Mouse (Mus musculus): ENCODE data around the gene Rbm19. TPM values are rescaled to one million over a fixed set of nuclear protein-coding genes. Genes with fewer than 3 reads are reported as not detected.

Gene Rbm19
- polyA plus RNA-seq, 1 experiment from 2014 or later: 18.1 TPM

DNA sequence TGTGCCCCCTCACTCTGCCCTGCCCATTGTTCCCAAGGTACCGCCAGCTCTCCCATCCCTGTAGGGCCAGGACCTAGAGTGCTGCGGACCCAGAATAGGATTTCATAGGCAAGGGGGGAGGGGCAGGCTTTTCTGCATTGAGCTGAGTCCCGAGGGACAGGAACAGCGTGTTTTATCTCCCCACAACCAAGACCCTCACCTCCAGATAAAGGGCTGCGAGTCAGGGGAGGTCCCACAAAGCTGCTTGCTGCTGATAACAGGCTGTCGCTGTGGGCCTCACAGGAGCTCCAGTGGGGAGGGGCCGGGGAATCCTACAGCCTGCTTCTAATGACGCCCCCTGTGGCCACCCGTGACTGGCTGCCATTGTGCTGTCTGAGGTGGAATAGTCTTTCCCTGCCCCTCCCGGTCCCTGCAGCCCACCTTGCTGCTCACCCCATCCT, 20.0 kb downstream of the Rbm19 start:
- H3K36me3 ChIP-seq: peaks cover 31% of the 10 kb centered on the region
- no peaks in the 10 kb centered on the region for H3K9me3 ChIP-seq
- H3K27ac ChIP-seq: peak overlapping the region; percentile 67
- peaks cover 9% of the 10 kb centered on the region for H3K4me1 ChIP-seq (replicated peaks)
- no peak overlapping the region for H3K4me3 ChIP-seq
- peak overlapping the region; percentile 55 for H3K9ac ChIP-seq
- H3K4me2 ChIP-seq: no peak overlapping the region
- WGBS: 26% methylated on average over 10 of the region's 10 CpGs
- no peaks in the 10 kb centered on the region for H3K27me3 ChIP-seq
- ATAC-seq (ENCODE audit: low FRiP score): 0 out of 2 replicates have a peak, but pooled peaks have one; percentile 38

DNA sequence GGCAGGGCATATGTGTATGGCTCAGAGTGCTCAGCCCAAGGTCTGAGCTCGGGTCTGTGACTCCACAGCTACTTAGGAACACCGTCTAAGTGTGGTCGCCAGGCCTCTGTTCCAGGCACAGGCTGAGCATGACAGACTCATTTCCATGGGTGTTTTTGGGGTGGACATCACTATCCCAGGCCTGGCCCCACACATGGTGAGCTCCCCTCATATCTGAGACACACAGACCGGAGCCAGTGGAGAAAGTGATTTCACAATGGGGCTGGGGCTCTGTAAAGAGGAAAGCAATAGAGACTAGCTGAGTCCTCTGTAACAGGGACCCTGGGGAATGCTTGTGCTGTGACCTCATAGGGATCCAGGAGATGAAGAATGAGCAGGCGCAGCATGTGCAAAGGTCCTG, 20.8 kb downstream of the Rbm19 start:
- H3K36me3 ChIP-seq: peaks cover 33% of the 10 kb centered on the region
- H3K27me3 ChIP-seq: no peaks in the 10 kb centered on the region
- no peak overlapping the region for H3K9ac ChIP-seq
- WGBS: 99% methylated on average over 5 of the region's 5 CpGs
- no peak overlapping the region for H3K4me3 ChIP-seq
- peak overlapping the region; percentile 67 for H3K27ac ChIP-seq
- H3K4me1 ChIP-seq (replicated peaks): peaks cover 9% of the 10 kb centered on the region
- H3K4me2 ChIP-seq: no peak overlapping the region
- H3K9me3 ChIP-seq: no peaks in the 10 kb centered on the region
- no peak for ATAC-seq (ENCODE audit: low FRiP score)

DNA sequence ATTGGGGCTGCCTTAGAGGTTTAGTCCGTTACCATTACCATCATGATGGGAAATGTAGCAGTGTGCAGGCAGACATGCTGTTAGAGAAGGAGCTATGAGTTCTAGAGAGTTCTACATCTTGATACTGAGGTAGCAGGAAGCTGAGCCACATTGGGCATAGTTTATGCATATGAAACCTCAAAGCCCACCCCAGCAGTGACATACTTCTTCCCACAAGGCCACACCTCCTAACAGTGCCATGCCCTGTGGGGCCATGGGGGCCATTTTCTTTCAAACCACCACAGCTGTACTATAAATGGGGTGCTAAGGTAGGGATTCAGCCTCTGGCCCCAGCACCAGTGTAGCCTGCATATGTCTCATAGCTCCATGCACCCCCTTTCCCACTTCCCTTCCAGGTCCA, 21.6 kb downstream of the Rbm19 start:
- ATAC-seq (ENCODE audit: low FRiP score): no peak
- Histone ChIP-seq H3K27ac (no peak overlapping the region), H3K4me1 (replicated peaks) (peaks cover 9% of the 10 kb centered on the region), H3K27me3 (no peaks in the 10 kb centered on the region), H3K4me3 (no peak overlapping the region), H3K9me3 (no peaks in the 10 kb centered on the region), H3K36me3 (peaks cover 28% of the 10 kb centered on the region), H3K9ac (no peak overlapping the region), H3K4me2 (no peak overlapping the region)
- WGBS: 94% methylated on average over 1 of the region's 1 CpGs

DNA sequence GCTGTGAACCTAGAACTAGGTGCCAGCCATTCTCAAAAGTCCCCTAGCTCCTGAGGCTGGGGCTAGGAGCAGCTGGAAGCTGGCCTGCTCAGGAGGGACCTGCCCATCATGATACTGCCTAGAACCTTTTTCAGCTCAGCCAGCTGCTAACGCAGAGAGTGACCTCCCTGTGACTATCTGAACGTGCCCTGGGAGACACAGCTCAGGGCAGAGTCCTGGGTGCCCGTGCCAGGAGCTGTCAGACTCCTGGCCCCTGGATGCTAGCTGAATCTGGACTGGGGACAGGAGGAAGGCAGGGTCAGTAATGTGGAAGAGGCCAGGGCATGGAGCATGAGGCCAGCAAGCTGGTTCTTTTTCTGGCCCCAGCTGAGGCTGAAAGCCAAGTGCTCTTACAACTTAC, 22.1 kb downstream of the Rbm19 start:
- Histone ChIP-seq H3K36me3 (peaks cover 25% of the 10 kb centered on the region), H3K9ac (no peak overlapping the region), H3K9me3 (no peaks in the 10 kb centered on the region), H3K27me3 (no peaks in the 10 kb centered on the region), H3K27ac (no peak overlapping the region), H3K4me2 (no peak overlapping the region), H3K4me1 (replicated peaks) (peaks cover 9% of the 10 kb centered on the region), H3K4me3 (no peak overlapping the region)
- ATAC-seq (ENCODE audit: low FRiP score): no peak
- WGBS: 81% methylated on average over 3 of the region's 3 CpGs

- Histone ChIP-seq H3K4me2 (no peak overlapping the region), H3K36me3 (peaks cover 26% of the 10 kb centered on the region), H3K4me3 (no peak overlapping the region), H3K27me3 (no peaks in the 10 kb centered on the region), H3K4me1 (replicated peaks) (peaks cover 9% of the 10 kb centered on the region), H3K9ac (no peak overlapping the region), H3K9me3 (no peaks in the 10 kb centered on the region), H3K27ac (no peak overlapping the region)
- no peak for ATAC-seq (ENCODE audit: low FRiP score)
- WGBS: 66% methylated on average over 8 of the region's 8 CpGs
Measured at GRCm38 (mm10) chr5:120139224-120139623, 23.0 kb downstream of the Rbm19 start.

- Histone ChIP-seq H3K9me3 (no peaks in the 10 kb centered on the region), H3K4me1 (replicated peaks) (peaks cover 23% of the 10 kb centered on the region), H3K36me3 (peaks cover 29% of the 10 kb centered on the region), H3K4me2 (no peak overlapping the region), H3K27me3 (no peaks in the 10 kb centered on the region), H3K9ac (no peak overlapping the region), H3K4me3 (no peak overlapping the region), H3K27ac (no peak overlapping the region)
- WGBS: 58% methylated on average over 7 of the region's 7 CpGs
- no peak for ATAC-seq (ENCODE audit: low FRiP score)
Measured at GRCm38 (mm10) chr5:120143941-120144340, 27.7 kb downstream of the Rbm19 start.

DNA sequence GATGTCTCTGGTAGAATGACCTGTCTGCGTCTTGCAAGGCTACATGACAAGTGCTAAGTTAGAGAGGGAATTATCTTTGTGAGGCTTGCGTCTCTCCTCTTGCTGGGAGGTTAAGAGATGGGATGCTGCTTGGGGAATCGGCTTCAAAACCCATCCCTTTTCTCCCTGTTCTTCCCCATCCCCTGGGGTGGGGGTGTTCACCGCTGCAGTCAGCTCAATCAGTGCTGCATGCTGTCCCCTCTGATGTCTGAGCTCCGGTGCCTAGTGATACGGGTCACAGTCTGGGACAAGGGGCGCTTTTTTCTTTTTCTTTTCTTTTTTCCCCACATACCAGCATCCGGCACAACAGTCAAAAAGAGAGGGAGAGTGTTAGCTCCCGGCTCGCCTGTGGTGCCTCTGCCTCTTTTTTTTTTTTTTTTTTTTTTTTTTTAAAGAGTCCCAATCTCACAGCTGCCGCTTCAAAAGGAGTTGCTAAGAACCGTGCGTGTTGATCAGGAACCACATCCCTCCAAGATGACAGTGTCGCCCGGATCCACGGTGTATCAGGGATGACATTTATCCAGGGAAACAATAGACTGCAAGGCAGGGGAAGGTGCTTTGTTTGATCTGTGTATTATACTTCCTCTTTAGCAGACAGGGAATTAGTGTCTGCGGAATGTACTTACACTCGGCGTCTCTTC, 29.2 kb downstream of the Rbm19 start:
- H3K36me3 ChIP-seq: peaks cover 26% of the 10 kb centered on the region
- peaks cover 23% of the 10 kb centered on the region for H3K4me1 ChIP-seq (replicated peaks)
- peak overlapping the region; percentile 58 for H3K9ac ChIP-seq
- peak overlapping the region; percentile 12; the same call in 1 of the 2 replicates for H3K4me3 ChIP-seq
- peak overlapping the region; percentile 90 for H3K27ac ChIP-seq
- ATAC-seq (ENCODE audit: low FRiP score): peak; percentile 57
- H3K9me3 ChIP-seq: no peaks in the 10 kb centered on the region
- peak overlapping the region; percentile 40 for H3K4me2 ChIP-seq
- 29% methylated on average over 19 of the region's 19 CpGs for WGBS
- no peaks in the 10 kb centered on the region for H3K27me3 ChIP-seq

DNA sequence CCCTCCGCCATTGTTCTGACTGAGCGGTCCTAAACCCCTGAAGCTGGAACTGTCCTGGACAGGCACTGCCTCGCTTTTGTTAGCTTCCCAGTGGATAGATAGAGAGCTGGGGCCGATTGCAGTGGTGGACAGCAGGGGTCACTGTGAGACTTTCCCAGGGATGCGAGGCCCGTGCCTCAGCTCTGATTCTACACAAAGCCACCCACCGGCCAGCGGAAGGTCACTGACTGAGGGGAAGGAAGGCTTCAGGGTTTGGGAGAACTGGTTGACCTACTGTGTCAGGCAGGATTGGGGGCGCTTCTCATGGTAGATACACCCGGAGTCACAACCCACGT, 29.8 kb downstream of the Rbm19 start:
- H3K9me3 ChIP-seq: no peaks in the 10 kb centered on the region
- peak overlapping the region; percentile 12; the same call in 1 of the 2 replicates for H3K4me3 ChIP-seq
- ATAC-seq (ENCODE audit: low FRiP score): peak; percentile 80
- no peaks in the 10 kb centered on the region for H3K27me3 ChIP-seq
- H3K4me1 ChIP-seq (replicated peaks): peaks cover 25% of the 10 kb centered on the region
- peak overlapping the region; percentile 40 for H3K4me2 ChIP-seq
- WGBS: 26% methylated on average over 11 of the region's 11 CpGs
- peak overlapping the region; percentile 90 for H3K27ac ChIP-seq
- H3K36me3 ChIP-seq: peaks cover 23% of the 10 kb centered on the region
- peak overlapping the region; percentile 58 for H3K9ac ChIP-seq

- no peaks in the 10 kb centered on the region for H3K27me3 ChIP-seq
- no peak overlapping the region for H3K4me3 ChIP-seq
- no peak overlapping the region for H3K4me2 ChIP-seq
- H3K36me3 ChIP-seq: peaks cover 17% of the 10 kb centered on the region
- H3K4me1 ChIP-seq (replicated peaks): peaks cover 32% of the 10 kb centered on the region
- WGBS: 79% methylated on average over 3 of the region's 3 CpGs
- no peak for ATAC-seq (ENCODE audit: low FRiP score)
- H3K27ac ChIP-seq: peak overlapping the region; percentile 90; the same call in 1 of the 2 replicates
- H3K9me3 ChIP-seq: no peaks in the 10 kb centered on the region
- peak overlapping the region; percentile 40; the same call in 1 of the 2 replicates for H3K9ac ChIP-seq
Measured at GRCm38 (mm10) chr5:120146909-120147308, 30.6 kb downstream of the Rbm19 start.

- Histone ChIP-seq H3K27ac (no peak overlapping the region), H3K4me1 (replicated peaks) (peaks cover 38% of the 10 kb centered on the region), H3K27me3 (0 out of 2 replicates have a peak, but pooled peaks cover 3% of the 10 kb centered on the region), H3K9me3 (no peaks in the 10 kb centered on the region), H3K9ac (no peak overlapping the region), H3K36me3 (peaks cover 12% of the 10 kb centered on the region), H3K4me3 (no peak overlapping the region), H3K4me2 (no peak overlapping the region)
- no peak for ATAC-seq (ENCODE audit: low FRiP score)
- WGBS: 92% methylated on average over 9 of the region's 9 CpGs
Measured at GRCm38 (mm10) chr5:120148246-120148645, 32.0 kb downstream of the Rbm19 start.

- WGBS: 76% methylated on average over 4 of the region's 4 CpGs
- ATAC-seq (ENCODE audit: low FRiP score): no peak
Measured at GRCm38 (mm10) chr5:120151145-120151544, 34.9 kb downstream of the Rbm19 start.

DNA sequence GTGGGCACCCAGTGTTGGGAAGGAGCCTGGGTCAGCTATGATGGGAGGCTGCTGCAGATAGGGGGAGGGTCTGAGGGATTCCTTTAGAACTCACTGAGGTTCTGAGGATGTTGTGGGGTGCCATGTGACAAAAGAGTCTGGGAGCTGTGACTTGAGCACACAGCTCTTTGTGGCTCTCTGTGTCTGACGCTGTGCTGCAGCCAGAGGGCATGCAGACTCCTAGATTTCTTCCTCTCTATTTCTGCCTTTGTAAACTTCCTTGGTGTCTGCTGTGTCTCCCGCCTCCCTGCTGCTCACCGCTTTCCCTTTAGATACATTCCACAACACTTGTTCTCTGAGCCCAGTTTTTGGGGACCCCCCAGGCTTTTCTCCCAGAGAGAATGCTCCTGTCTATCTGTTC, 36.9 kb downstream of the Rbm19 start:
- whole genome bisulfite sequencing: 76% methylated on average over 3 of the region's 3 CpGs
- Histone ChIP-seq H3K4me3 (no peak overlapping the region), H3K9ac (no peak overlapping the region), H3K36me3 (peaks cover 4% of the 10 kb centered on the region; the same call in 1 of the 2 replicates), H3K4me1 (replicated peaks) (peaks cover 56% of the 10 kb centered on the region), H3K4me2 (no peak overlapping the region), H3K27me3 (0 out of 2 replicates have a peak, but pooled peaks cover 3% of the 10 kb centered on the region), H3K9me3 (no peaks in the 10 kb centered on the region), H3K27ac (0 out of 2 replicates have a peak overlapping the region, but pooled peaks have one; percentile 31)
- no peak for ATAC-seq (ENCODE audit: low FRiP score)

More at GRCm38 (mm10) chr5:120151145-120151544, 34.9 kb downstream of the Rbm19 start:
- H3K4me3 ChIP-seq: no peak overlapping the region
- peaks cover 55% of the 10 kb centered on the region for H3K4me1 ChIP-seq (replicated peaks)
- H3K27ac ChIP-seq: no peak overlapping the region
- 0 out of 2 replicates have a peak, but pooled peaks cover 3% of the 10 kb centered on the region for H3K27me3 ChIP-seq
- H3K4me2 ChIP-seq: no peak overlapping the region
- H3K36me3 ChIP-seq: peaks cover 4% of the 10 kb centered on the region; the same call in 1 of the 2 replicates
- H3K9me3 ChIP-seq: no peaks in the 10 kb centered on the region
- H3K9ac ChIP-seq: no peak overlapping the region

DNA sequence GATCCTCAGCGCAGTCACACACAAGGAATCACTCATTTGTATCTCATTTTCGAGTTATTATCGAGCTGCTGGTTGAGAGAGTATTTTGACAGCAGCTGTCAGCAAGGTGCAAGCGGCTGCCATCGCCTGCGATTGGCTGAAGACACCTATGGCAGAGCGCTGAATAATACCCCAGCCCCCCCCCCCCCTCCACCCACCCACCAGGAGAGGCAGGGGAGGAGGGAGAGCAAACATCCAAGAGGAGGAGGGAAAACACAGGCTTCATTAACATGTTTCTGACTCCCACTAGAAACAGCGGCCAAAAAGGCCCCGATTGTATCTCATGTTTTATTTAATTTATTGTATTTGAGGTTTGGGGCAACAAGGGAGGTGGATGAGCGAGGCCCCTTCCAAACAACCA, 39.4 kb downstream of the Rbm19 start:
- no peak for ATAC-seq (ENCODE audit: low FRiP score)
- 46% methylated on average over 10 of the region's 10 CpGs for WGBS
- H3K27me3 ChIP-seq: 0 out of 2 replicates have a peak, but pooled peaks cover 3% of the 10 kb centered on the region
- no peak overlapping the region for H3K4me3 ChIP-seq
- peak overlapping the region; percentile 89 for H3K27ac ChIP-seq
- H3K4me1 ChIP-seq (replicated peaks): peaks cover 56% of the 10 kb centered on the region
- no peaks in the 10 kb centered on the region for H3K9me3 ChIP-seq
- H3K4me2 ChIP-seq: no peak overlapping the region; the same call in 1 of the 2 replicates
- H3K36me3 ChIP-seq: 0 out of 2 replicates have a peak, but pooled peaks cover under 1% of the 10 kb centered on the region
- peak overlapping the region; percentile 19; the same call in 1 of the 2 replicates for H3K9ac ChIP-seq

Data from hindbrain, embryonic 13.5 days (tissue).